Mouse (Mus musculus) midbrain, embryonic 12.5 days (tissue): Measurements from ENCODE around the gene Dnajb8. TPM values are rescaled to one million over a fixed set of nuclear protein-coding genes. Genes with fewer than 3 reads are reported as not detected.

Source experiments
- ATAC-seq: fragments of 200-750 bp; cut with Nextera tagmentation; 2 replicates; pipeline ENCODE4 v1.8.0; 2017; ENCODE audit warnings: low read depth, moderate TSS enrichment, moderate library complexity; ENCODE audit not compliant: low FRiP score
- H3K27ac ChIP-seq: fragments of 300-500 bp; sonication (generic); replicated peaks from 2 replicates; pipeline ENCODE4 v1.5.1; 2016; ENCODE audit warnings: mild to moderate bottlenecking
- H3K27me3 ChIP-seq: fragments of 300-500 bp; sonication (generic); 2 replicates; pipeline ENCODE4 v1.6.1; 2016; ENCODE audit warnings: mild to moderate bottlenecking
- H3K36me3 ChIP-seq: fragments of 300-500 bp; sonication (generic); 2 replicates; pipeline ENCODE4 v1.6.1; 2016
- H3K4me1 ChIP-seq: fragments of 300-500 bp; sonication (generic); 2 replicates; pipeline ENCODE4 v1.6.1; 2016
- H3K4me2 ChIP-seq: fragments of 300-500 bp; sonication (generic); replicated peaks from 2 replicates; pipeline ENCODE4 v1.6.1; 2016; ENCODE audit warnings: mild to moderate bottlenecking, moderate library complexity
- H3K4me3 ChIP-seq: fragments of 300-500 bp; sonication (generic); 2 replicates; pipeline ENCODE4 v1.5.1; 2016; ENCODE audit warnings: mild to moderate bottlenecking
- H3K9ac ChIP-seq: fragments of 300-500 bp; sonication (generic); replicated peaks from 2 replicates; pipeline ENCODE4 v1.6.1; 2016; ENCODE audit warnings: mild to moderate bottlenecking, moderate library complexity
- H3K9me3 ChIP-seq: fragments of 300-500 bp; sonication (generic); 2 replicates; pipeline ENCODE4 v1.6.1; 2016; ENCODE audit warnings: mild to moderate bottlenecking
- WGBS: fragments of 180-500 bp; shearing (Covaris S2); methylation state at CpG from one replicate; pipeline ENCODE4 v1.1.7; 2016; 5-methylcytosine and 5-hydroxymethylcytosine counted together
- polyA plus RNA-seq: library from polyadenylated mRNA; unstranded; fragments of >200 nt; fragmentation: Nextera tagmentation; extraction: Ambion mirVana; gene quantifications from 2 replicates; pipeline ENCODE4 v1.2.1, GENCODE M21; 2016

The Dnajb8 gene
- polyA plus RNA-seq: not detected in 2 replicates

DNA sequence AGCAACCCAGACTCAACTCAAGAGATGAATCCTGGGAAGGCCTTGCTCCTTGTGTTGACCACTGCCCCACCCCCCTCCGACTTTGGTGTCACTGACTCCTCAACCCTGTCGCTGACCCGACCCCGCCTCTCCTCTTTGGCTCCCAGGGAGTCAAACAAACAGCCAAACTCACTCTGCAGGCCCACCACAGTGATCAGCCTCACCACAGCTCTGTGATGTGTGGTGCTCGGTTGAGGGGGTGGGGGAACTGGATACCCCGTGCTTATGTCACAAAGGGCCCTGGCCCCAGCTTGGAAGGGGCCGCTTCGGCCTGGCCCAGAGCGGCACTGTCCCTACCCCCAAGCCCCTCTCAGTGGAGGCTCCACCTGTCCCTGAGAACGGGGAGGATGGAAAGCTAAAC is at the start of gene Dnajb8:
Dnajb8 (plus strand) TSS at position 301 of the 400 bp plus-strand sequence.
- no peak within 1 kb of the TSS for H3K4me2 ChIP-seq
- no peak within 1 kb of the TSS for H3K4me3 ChIP-seq
- no peak within 1 kb of the TSS for H3K9ac ChIP-seq
- H3K4me1 ChIP-seq: peaks cover 8% of the 10 kb centered on the region
- H3K36me3 ChIP-seq: no peaks in the 10 kb centered on the region
- 46% methylated on average over 10 of the region's 10 CpGs for WGBS
- ATAC-seq: no peak
- H3K9me3 ChIP-seq: 0 out of 2 replicates have a peak, but pooled peaks cover 5% of the 10 kb centered on the region
- no peak within 1 kb of the TSS for H3K27ac ChIP-seq
- H3K27me3 ChIP-seq: 0 out of 2 replicates have a peak, but pooled peaks cover 7% of the 10 kb centered on the region

DNA sequence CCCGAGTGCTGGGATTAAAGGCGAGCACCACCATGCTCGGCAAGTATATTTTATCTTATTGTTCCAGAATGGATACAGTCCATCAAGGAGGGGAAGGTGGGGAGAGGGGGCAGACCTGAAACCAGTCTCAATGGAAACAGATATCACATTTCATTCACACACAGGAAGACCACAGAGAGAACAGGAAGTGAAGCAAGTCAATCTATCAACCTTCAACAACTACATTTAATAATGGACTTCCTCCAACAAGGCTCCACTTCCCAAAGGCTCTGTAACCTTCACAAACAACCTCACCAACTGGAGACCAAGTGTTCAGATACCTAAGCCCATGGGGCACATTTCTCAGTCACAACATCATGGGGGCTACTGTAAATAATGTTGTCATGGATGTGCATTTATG is 47.9 kb upstream of the Dnajb8 start:
- no peak overlapping the region for H3K4me3 ChIP-seq
- no peak for ATAC-seq

DNA sequence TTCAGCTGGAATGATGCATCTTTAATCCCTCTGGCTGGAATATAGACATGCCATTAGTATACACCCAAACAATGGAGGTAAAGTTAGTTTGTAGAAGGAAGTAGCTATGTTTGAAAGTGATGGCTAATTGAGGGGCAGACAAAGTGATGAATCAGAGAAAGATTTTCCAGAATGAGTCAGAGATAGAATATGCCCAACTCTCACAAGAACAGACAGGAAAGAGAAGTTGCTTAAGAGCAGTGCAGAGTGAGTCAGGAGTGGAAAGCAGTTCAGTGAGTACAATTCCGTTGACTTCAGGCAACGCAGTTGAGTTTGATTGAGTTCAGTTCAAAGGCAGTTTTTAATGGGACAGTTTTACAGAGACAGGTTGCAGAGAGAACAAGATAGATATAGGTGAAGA is 47.4 kb upstream of the Dnajb8 start:
- ATAC-seq: no peak
- H3K36me3 ChIP-seq: no peaks in the 10 kb centered on the region
- H3K9ac ChIP-seq: no peak overlapping the region
- 92% methylated on average over 2 of the region's 2 CpGs for WGBS
- no peaks in the 10 kb centered on the region for H3K27me3 ChIP-seq
- H3K4me1 ChIP-seq: no peaks in the 10 kb centered on the region
- no peak overlapping the region for H3K27ac ChIP-seq
- no peak overlapping the region for H3K4me2 ChIP-seq
- H3K4me3 ChIP-seq: no peak overlapping the region
- H3K9me3 ChIP-seq: 0 out of 2 replicates have a peak, but pooled peaks cover 12% of the 10 kb centered on the region

More for the DNA sequence above, 47.9 kb upstream of the Dnajb8 start:
- WGBS: 92% methylated on average over 3 of the region's 3 CpGs
- Histone ChIP-seq H3K4me1 (no peaks in the 10 kb centered on the region), H3K9me3 (0 out of 2 replicates have a peak, but pooled peaks cover 12% of the 10 kb centered on the region), H3K36me3 (no peaks in the 10 kb centered on the region), H3K27ac (no peak overlapping the region), H3K27me3 (no peaks in the 10 kb centered on the region), H3K9ac (no peak overlapping the region), H3K4me2 (no peak overlapping the region)

DNA sequence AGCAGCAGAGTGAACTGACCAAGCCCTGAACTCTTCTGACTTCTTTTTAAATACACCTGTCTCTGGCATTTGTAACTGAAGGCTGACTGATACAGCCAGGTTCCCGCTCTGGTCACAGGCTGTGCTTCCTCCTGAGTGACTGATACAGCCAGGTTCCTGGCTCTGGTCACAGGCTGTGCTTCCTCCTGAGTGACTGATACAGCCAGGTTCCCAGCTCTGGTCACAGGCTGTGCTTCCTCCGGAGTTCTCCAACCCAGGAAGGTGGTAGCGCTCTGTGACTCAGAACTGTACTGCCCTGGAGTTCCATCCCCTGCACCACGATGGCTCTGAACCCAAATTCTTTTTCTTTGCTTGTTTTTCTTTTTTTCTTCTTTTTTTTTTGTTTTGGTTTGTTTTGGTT is 37.4 kb upstream of the Dnajb8 start:
- WGBS: 78% methylated on average over 4 of the region's 4 CpGs
- Histone ChIP-seq H3K36me3 (no peaks in the 10 kb centered on the region), H3K27me3 (peaks cover 40% of the 10 kb centered on the region), H3K9me3 (no peaks in the 10 kb centered on the region), H3K4me3 (no peak overlapping the region), H3K27ac (no peak overlapping the region), H3K9ac (no peak overlapping the region), H3K4me1 (peaks cover 6% of the 10 kb centered on the region), H3K4me2 (no peak overlapping the region)
- ATAC-seq: no peak

DNA sequence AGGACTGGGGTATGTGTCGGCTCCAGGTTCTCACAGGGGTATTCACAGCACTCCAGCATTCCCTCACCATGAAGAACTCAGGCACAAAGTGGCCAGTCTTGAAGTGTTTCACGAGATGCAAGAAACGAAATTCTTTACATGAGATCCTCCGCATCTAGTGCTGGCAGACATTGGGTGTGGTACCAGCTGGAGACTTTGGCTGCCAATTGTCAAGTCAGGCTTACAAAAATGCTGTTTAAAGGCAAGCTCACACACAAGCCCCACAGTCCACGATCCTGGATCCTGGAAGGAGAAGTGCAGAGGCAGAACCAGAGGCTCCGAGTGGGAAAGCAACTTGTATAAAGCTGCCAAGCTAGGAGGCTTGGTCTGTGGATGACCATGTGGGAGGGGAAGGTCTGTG is 33.9 kb upstream of the Dnajb8 start:
- WGBS: 80% methylated on average over 6 of the region's 6 CpGs
- H3K4me1 ChIP-seq: peaks cover 21% of the 10 kb centered on the region
- H3K4me2 ChIP-seq: no peak overlapping the region; the same call in 1 of the 2 replicates
- no peak overlapping the region for H3K27ac ChIP-seq
- H3K36me3 ChIP-seq: no peaks in the 10 kb centered on the region
- H3K9me3 ChIP-seq: no peaks in the 10 kb centered on the region
- no peak overlapping the region for H3K4me3 ChIP-seq
- no peak for ATAC-seq
- H3K27me3 ChIP-seq: peaks cover 75% of the 10 kb centered on the region
- no peak overlapping the region for H3K9ac ChIP-seq

DNA sequence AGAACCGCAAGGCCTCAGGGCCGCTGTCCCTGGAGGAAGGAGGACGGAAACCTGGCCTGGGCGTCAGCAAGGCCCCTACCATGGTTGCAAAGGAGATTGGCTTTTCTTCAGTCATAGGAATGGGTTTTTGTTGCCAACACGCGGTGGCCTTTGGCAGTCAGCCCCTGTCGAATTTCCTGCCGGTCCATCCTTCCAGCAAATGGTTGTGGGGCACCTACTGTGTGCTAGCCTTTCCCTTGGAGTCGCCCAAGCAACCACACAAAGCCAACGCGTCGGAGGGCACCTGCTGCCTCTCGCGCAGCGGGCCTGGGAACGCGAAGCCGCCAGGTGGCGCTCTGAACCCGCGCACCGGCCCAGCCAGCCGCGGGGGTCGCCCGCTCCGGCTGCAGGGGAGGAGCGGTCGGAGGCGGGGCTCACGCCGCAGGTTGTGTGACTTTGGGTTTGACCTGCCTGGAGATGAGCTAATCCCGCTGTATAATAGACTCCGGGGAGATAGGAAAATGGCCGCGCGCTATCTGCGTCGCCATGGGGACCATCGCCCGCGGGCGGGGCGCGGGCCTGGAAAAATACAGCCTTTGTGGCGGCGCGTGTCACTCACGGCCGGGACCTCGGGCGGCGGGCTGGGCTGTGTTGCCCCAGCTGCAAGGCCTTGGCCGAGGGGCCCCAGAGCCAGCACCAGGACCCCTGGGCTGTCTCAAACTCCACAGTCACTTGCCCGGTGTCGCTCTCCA is 32.6 kb upstream of the Dnajb8 start:
- Histone ChIP-seq H3K4me1 (peaks cover 32% of the 10 kb centered on the region), H3K4me3 (peak overlapping the region; percentile 40), H3K27ac (peak overlapping the region; percentile 73), H3K36me3 (no peaks in the 10 kb centered on the region), H3K9me3 (no peaks in the 10 kb centered on the region), H3K27me3 (peaks cover 88% of the 10 kb centered on the region), H3K4me2 (peak overlapping the region; percentile 63), H3K9ac (peak overlapping the region; percentile 34; the same call in 1 of the 2 replicates)
- ATAC-seq: peak; percentile 88
- under 1% methylated on average over 56 of the region's 56 CpGs for WGBS

DNA sequence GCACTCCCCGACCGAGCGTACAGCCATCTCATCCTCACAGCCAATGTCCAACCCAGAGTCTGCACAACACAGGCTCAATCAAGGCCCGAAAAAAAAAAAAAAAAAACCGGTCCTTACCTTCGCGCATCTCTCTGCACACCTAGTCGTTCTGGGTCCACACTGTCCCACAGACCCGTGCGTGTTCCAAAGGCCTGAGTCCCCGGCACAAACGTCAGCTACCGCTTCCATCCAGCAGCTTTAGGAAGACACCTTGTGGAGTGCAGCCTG is 32.1 kb upstream of the Dnajb8 start:
- H3K9ac ChIP-seq: no peak overlapping the region; the same call in 1 of the 2 replicates
- H3K27me3 ChIP-seq: peaks cover 93% of the 10 kb centered on the region
- H3K27ac ChIP-seq: peak overlapping the region; percentile 73
- peaks cover 32% of the 10 kb centered on the region for H3K4me1 ChIP-seq
- WGBS: under 1% methylated on average over 13 of the region's 13 CpGs
- H3K4me3 ChIP-seq: peak overlapping the region; percentile 40
- H3K36me3 ChIP-seq: no peaks in the 10 kb centered on the region
- no peaks in the 10 kb centered on the region for H3K9me3 ChIP-seq
- no peak; the same call in 1 of the 2 replicates for ATAC-seq
- peak overlapping the region; percentile 63 for H3K4me2 ChIP-seq

DNA sequence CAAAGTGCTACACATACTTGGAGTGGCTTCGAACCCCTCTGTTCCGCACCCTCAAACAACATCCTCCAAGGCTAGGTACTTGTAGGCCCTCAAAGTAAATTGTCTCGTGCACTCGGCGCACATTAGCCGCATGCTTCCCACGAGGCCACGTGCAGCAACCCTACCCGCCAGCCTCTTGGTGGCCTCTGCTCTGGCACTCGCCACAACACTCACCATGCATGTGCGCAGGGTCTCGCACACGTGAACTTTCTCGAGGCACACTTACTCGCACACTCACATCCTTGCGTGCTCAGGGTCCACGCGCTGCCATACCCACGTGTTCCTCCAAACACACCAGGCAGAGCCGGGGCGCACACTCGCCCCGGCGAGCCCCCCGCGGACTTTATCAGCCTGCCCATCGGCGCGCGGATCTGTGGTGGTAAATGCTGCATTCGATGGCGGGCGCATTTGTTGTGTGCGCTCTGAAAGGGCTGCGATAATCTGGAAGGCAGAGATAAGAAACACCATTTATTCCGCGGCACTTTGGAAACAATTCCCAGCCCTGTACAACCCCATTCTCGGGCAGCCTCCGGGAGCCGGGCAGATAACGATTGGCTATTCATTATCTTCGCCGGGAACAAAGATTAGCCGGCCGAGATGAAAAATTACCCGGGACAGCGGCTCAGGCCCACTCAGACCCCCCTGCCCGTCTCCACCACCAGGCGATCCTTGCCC is 31.6 kb upstream of the Dnajb8 start:
- ATAC-seq: peak; percentile 6; the same call in 1 of the 2 replicates
- Histone ChIP-seq H3K4me3 (peak overlapping the region; percentile 40), H3K27ac (peak overlapping the region; percentile 73), H3K4me1 (peaks cover 32% of the 10 kb centered on the region), H3K4me2 (peak overlapping the region; percentile 63), H3K36me3 (no peaks in the 10 kb centered on the region), H3K9ac (no peak overlapping the region), H3K9me3 (no peaks in the 10 kb centered on the region), H3K27me3 (peaks cover 98% of the 10 kb centered on the region)
- 2% methylated on average over 49 of the region's 49 CpGs for WGBS

DNA sequence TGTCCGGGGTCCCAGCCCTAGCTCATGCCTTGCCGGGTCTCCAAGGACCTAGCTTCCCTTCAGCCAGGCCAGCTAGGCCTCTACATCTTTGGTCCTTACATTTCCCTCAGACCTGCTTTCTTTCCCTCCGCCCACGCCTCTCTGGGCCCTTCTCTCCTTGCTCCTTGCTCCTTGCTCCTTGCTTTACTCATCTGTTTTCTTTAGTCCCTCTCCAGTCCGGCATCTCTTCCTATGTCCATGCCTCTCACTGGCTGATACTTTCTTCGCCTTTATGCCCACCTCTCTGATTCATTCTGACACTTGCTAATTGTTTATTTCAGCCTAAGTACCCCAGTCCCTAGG is 31.1 kb upstream of the Dnajb8 start:
- Histone ChIP-seq H3K9ac (no peak overlapping the region), H3K27me3 (peaks cover 99% of the 10 kb centered on the region), H3K36me3 (no peaks in the 10 kb centered on the region), H3K4me1 (peaks cover 32% of the 10 kb centered on the region), H3K4me2 (peak overlapping the region; percentile 63; the same call in 1 of the 2 replicates), H3K27ac (peak overlapping the region; percentile 73), H3K9me3 (no peaks in the 10 kb centered on the region), H3K4me3 (no peak overlapping the region)
- no peak for ATAC-seq
- WGBS: 6% methylated on average over 6 of the region's 6 CpGs

DNA sequence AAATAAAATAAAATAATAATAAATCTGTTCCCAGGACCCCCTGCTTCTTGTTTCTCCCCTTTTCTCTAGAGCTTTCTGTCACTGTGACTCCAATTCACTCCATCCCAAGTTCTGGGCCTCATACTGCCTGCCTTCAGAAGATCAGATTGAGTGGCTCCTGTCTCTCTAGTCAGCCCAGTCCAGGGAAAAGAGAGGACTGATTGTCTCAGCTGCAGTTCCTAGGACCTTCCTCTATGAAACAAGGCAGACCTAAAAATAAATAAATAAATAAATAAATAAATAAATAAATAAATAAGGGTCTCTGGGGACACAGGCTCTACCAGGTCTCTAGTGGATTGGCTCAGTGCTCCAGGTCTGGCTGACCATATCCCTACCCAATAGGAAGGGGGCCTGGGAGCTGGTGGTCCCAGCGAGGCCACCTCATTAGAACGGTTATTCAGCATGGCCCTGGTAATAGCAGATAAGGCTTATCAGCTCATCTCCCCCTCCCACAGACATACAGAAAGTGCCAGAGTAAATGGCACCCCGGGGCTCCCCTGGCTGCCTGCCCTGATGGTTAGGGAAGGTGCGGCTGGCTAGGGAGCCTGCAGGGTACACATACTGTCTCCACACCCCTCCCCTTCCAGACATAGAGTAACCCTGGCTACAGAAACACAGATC is 30.5 kb upstream of the Dnajb8 start:
- ATAC-seq: no peak
- H3K27ac ChIP-seq: peak overlapping the region; percentile 73
- peaks cover 100% of the 10 kb centered on the region for H3K27me3 ChIP-seq
- H3K4me3 ChIP-seq: no peak overlapping the region
- no peak overlapping the region for H3K9ac ChIP-seq
- H3K4me1 ChIP-seq: peaks cover 34% of the 10 kb centered on the region
- H3K4me2 ChIP-seq: no peak overlapping the region
- H3K36me3 ChIP-seq: no peaks in the 10 kb centered on the region
- H3K9me3 ChIP-seq: no peaks in the 10 kb centered on the region
- 7% methylated on average over 4 of the region's 4 CpGs for WGBS

DNA sequence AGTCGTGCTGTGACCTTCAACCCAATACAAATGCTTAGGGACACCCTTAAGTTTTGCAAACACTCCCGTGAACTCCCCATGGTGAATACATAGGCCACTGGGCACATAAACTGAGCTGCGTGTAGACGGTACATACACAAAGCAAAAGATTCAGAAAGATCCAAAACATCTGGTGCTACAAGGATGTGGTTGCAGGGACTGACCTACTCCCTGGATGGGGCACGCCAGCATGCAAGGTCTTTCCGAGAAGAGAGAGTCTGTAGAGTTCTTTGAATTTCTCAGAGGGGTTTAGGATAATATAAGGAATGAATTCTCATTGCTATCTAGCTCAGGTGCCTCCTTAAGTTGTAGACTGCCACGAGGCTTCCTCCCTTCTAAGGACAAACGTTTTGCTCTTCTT is 29.3 kb upstream of the Dnajb8 start:
- Histone ChIP-seq H3K4me3 (no peak overlapping the region), H3K27me3 (peaks cover 100% of the 10 kb centered on the region), H3K4me1 (peaks cover 46% of the 10 kb centered on the region), H3K9ac (no peak overlapping the region), H3K36me3 (no peaks in the 10 kb centered on the region), H3K4me2 (no peak overlapping the region), H3K9me3 (no peaks in the 10 kb centered on the region), H3K27ac (peak overlapping the region; percentile 85; the same call in 1 of the 2 replicates)
- WGBS: 8% methylated on average over 8 of the region's 8 CpGs
- no peak for ATAC-seq
